ENCODE assay signal across 13 mouse cellular contexts in the genomic region with DNA sequence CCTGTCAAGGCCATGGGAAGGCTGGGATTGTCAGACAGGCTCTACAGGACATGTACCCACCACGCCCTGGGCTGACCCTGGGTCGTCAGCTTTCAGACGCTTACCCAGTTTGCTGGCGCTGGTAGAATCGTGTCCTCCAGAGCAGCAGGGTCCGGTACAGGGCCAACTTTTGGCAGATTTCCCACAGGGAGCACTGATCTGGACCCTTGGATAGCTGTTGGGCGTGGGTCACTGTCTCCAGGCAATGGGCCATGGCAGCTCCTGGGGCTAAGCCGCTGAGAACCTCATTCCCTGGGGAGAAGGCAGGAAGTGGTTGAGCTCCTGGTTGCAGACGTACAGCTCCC. TPM values are rescaled to one million over a fixed set of nuclear protein-coding genes. Genes with fewer than 3 reads are reported as not detected.
DNase-seq lines count a peak whose midpoint lies in the region; ATAC-seq lines count a peak whose summit lies in the region.
"Had no signal": no experiment of that assay in that cellular context is flagged by ENCODE, and none has a peak within 500 bp of the region (broad histone marks: within the 10 kb centered on the region; RNA-seq: fewer than 3 reads in every experiment).

No protein-coding gene starts in this region.

- DNase-seq in midbrain, embryonic 10.5 days (ENCODE audit: low spot score): no peak
- DNase-seq in gastrocnemius, postnatal 14 days: peak; percentile 43
- peak; percentile 74 for DNase-seq in testis, postnatal 10 days (ENCODE audit: low spot score)
- no peak for DNase-seq in embryo, embryonic 11 days
- no peak for DNase-seq in spleen, postnatal 14 days (ENCODE audit: low spot score in 2 of 2)
- DNase-seq: cerebellum, adult 9-10 months; layer of hippocampus, postnatal 36 days; lung, postnatal 14 days; right cerebral cortex, postnatal 25 days had no signal

- WGBS in midbrain, embryonic 10.5 days: 46% methylated on average over 9 of the region's 9 CpGs
- 37% methylated on average over 9 of the region's 9 CpGs for WGBS in midbrain, embryonic 13.5 days
- WGBS in kidney, embryonic 14.5 days: 40% methylated on average over 9 of the region's 9 CpGs

- intact Hi-C loops in gastrocnemius, postnatal 14 days (cut with DNase I; ENCODE audit: low total_unique reads): loop anchor here (10.0 kb wide), 1 partner anchor 112 kb away; no protein-coding TSS in a partner anchor

- no peak for ATAC-seq in midbrain, embryonic 13.5 days
- ATAC-seq in kidney, embryonic 14.5 days (ENCODE audit: low FRiP score, low TSS enrichment): peak; percentile 32; the same call in 1 of the 2 replicates

- peaks cover 31% of the 10 kb centered on the region for H3K4me1 ChIP-seq in midbrain, embryonic 10.5 days
- no peaks in the 10 kb centered on the region for H3K4me1 ChIP-seq in midbrain, embryonic 13.5 days (replicated peaks)
- H3K4me1 ChIP-seq in kidney, embryonic 14.5 days (ENCODE audit: control insufficient read depth, insufficient read depth, low read length): peaks cover 11% of the 10 kb centered on the region

- no peak overlapping the region for H3K4me2 ChIP-seq in midbrain, embryonic 13.5 days (replicated peaks)
- H3K4me2 ChIP-seq in kidney, embryonic 14.5 days (replicated peaks; ENCODE audit: low read depth, low read length): no peak overlapping the region
- H3K4me2 ChIP-seq: hindbrain, embryonic 12.5 days had no signal

- peaks cover 12% of the 10 kb centered on the region for H3K27me3 ChIP-seq in midbrain, embryonic 10.5 days (ENCODE audit: low read depth, poor library complexity, severe bottlenecking)
- H3K27me3 ChIP-seq in midbrain, embryonic 13.5 days: no peaks in the 10 kb centered on the region
- H3K27me3 ChIP-seq in kidney, embryonic 14.5 days (ENCODE audit: control insufficient read depth, insufficient read depth, low read length): no peaks in the 10 kb centered on the region

- no peaks in the 10 kb centered on the region for H3K9me3 ChIP-seq in midbrain, embryonic 10.5 days (replicated peaks)
- H3K9me3 ChIP-seq in midbrain, embryonic 13.5 days: no peaks in the 10 kb centered on the region
- H3K9me3 ChIP-seq in kidney, embryonic 14.5 days (ENCODE audit: control insufficient read depth, low read length): no peaks in the 10 kb centered on the region
- H3K9me3 ChIP-seq: forebrain, embryonic 10.5 days; hindbrain, embryonic 12.5 days had no signal

- H3K4me3 ChIP-seq in midbrain, embryonic 10.5 days: no peak overlapping the region
- H3K4me3 ChIP-seq in midbrain, embryonic 13.5 days (replicated peaks): no peak overlapping the region
- H3K4me3 ChIP-seq in kidney, embryonic 14.5 days (ENCODE audit: low read length): no peak overlapping the region
- H3K4me3 ChIP-seq: forebrain, embryonic 10.5 days; hindbrain, embryonic 12.5 days had no signal

- 0 out of 2 replicates have a peak overlapping the region, but pooled peaks have one; percentile 1 for H3K27ac ChIP-seq in midbrain, embryonic 10.5 days (replicated peaks)
- H3K27ac ChIP-seq in midbrain, embryonic 13.5 days: no peak overlapping the region
- H3K27ac ChIP-seq in kidney, embryonic 14.5 days (ENCODE audit: low read depth, low read length): no peak overlapping the region
- H3K27ac ChIP-seq: hindbrain, embryonic 12.5 days had no signal

- no peaks in the 10 kb centered on the region for H3K36me3 ChIP-seq in midbrain, embryonic 10.5 days
- no peaks in the 10 kb centered on the region for H3K36me3 ChIP-seq in midbrain, embryonic 13.5 days
- no peaks in the 10 kb centered on the region for H3K36me3 ChIP-seq in kidney, embryonic 14.5 days (ENCODE audit: control insufficient read depth, insufficient read depth, low read length)
- H3K36me3 ChIP-seq: forebrain, embryonic 10.5 days; hindbrain, embryonic 12.5 days had no signal

- no peak overlapping the region for H3K9ac ChIP-seq in midbrain, embryonic 13.5 days (replicated peaks)
- no peak overlapping the region for H3K9ac ChIP-seq in kidney, embryonic 14.5 days (ENCODE audit: low read depth, low read length)
- H3K9ac ChIP-seq: hindbrain, embryonic 12.5 days had no signal

RNA-seq across cellular contexts. Expression of gene Agtrap, which starts 21.5 kb away (rescaled TPM):
- polyA plus RNA-seq in midbrain, embryonic 10.5 days (2016; fragmentation: Nextera tagmentation; extraction: Ambion mirVana): 16.4 and 17.4 TPM in 2 replicates
- 5.4 and 7.9 TPM in 2 replicates for polyA plus RNA-seq in midbrain, embryonic 13.5 days (2015; fragmentation: Nextera tagmentation; extraction: Ambion mirVana)
- total RNA-seq in gastrocnemius, postnatal 14 days (2021): 10 to 100 TPM; 12.3 to 14.7 TPM
- 17.4 and 22.8 TPM in 2 replicates for polyA plus RNA-seq in kidney, embryonic 14.5 days (2014; fragmentation: Nextera tagmentation; extraction: Ambion mirVana)

RNA-seq across cellular contexts. Expression of gene Mthfr, which starts 27.5 kb away (rescaled TPM):
- 25.4 and 33.3 TPM in 2 replicates for polyA plus RNA-seq in midbrain, embryonic 10.5 days (2016; fragmentation: Nextera tagmentation; extraction: Ambion mirVana)
- 26.6 and 28.4 TPM in 2 replicates for polyA plus RNA-seq in midbrain, embryonic 13.5 days (2015; fragmentation: Nextera tagmentation; extraction: Ambion mirVana)
- total RNA-seq in gastrocnemius, postnatal 14 days (2021): 10 to 100 TPM; 12.0 to 12.3 TPM
- polyA plus RNA-seq in kidney, embryonic 14.5 days (2014; fragmentation: Nextera tagmentation; extraction: Ambion mirVana): 11.8 and 19.7 TPM in 2 replicates

RNA-seq across cellular contexts. Expression of gene Clcn6, which starts 27.8 kb away (rescaled TPM):
- polyA plus RNA-seq in midbrain, embryonic 10.5 days (2016; fragmentation: Nextera tagmentation; extraction: Ambion mirVana): 15.6 and 20.4 TPM in 2 replicates
- polyA plus RNA-seq in midbrain, embryonic 13.5 days (2015; fragmentation: Nextera tagmentation; extraction: Ambion mirVana): 33.9 and 35.3 TPM in 2 replicates
- 1 to 10 TPM; 4.7 to 5.4 TPM for total RNA-seq in gastrocnemius, postnatal 14 days (2021)
- 4.0 and 6.0 TPM in 2 replicates for polyA plus RNA-seq in kidney, embryonic 14.5 days (2014; fragmentation: Nextera tagmentation; extraction: Ambion mirVana)

Comparison
In these comparisons a context has a peak if more than half of its experiments do, and no peak if none do; other contexts are left out.
1. DNase-seq: peak in gastrocnemius, postnatal 14 days (single experiment) and testis, postnatal 10 days (single experiment); none in midbrain, embryonic 10.5 days (single experiment), embryo, embryonic 11 days (single experiment) and spleen, postnatal 14 days (0 of 2).